Mouse (Mus musculus): ENCODE results near the gene Pkm. TPM values are rescaled to one million over a fixed set of nuclear protein-coding genes. Genes with fewer than 3 reads are reported as not detected.

The Pkm gene
- polyA plus RNA-seq, 1 experiment from 2014 or later: 1,376 TPM

GRCm38 (mm10) chr9:59663226-59663625 is 7.1 kb downstream of the Pkm start:
- 83% methylated on average over 7 of the region's 7 CpGs for WGBS
- no peak for DNase-seq (ENCODE audit: low spot score)

GRCm38 (mm10) chr9:59663957-59664356 is 7.8 kb downstream of the Pkm start:
- no peak overlapping the region for H3K9ac ChIP-seq (ENCODE audit: low read length)
- no peak for DNase-seq (ENCODE audit: low spot score)
- H3K27me3 ChIP-seq (replicated peaks; ENCODE audit: control insufficient read depth, insufficient read depth, low read length): no peaks in the 10 kb centered on the region
- peaks cover 31% of the 10 kb centered on the region for H3K4me1 ChIP-seq (ENCODE audit: control insufficient read depth, insufficient read depth, low read length)
- ATAC-seq: no peak
- no peak overlapping the region for H3K4me2 ChIP-seq (ENCODE audit: low read length)
- no peaks in the 10 kb centered on the region for H3K9me3 ChIP-seq (replicated peaks; ENCODE audit: control insufficient read depth, low read length)
- no peak overlapping the region for H3K4me3 ChIP-seq (ENCODE audit: low read depth, low read length)
- 62% methylated on average over 3 of the region's 3 CpGs for WGBS
- peaks cover 87% of the 10 kb centered on the region for H3K36me3 ChIP-seq (ENCODE audit: control insufficient read depth, insufficient read depth, low read length)
- H3K27ac ChIP-seq (ENCODE audit: low read depth, low read length): no peak overlapping the region

More at GRCm38 (mm10) chr9:59663226-59663625, 7.1 kb downstream of the Pkm start:
- Histone ChIP-seq H3K36me3 (ENCODE audit: control insufficient read depth, insufficient read depth, low read length) (peaks cover 79% of the 10 kb centered on the region), H3K27ac (ENCODE audit: low read depth, low read length) (no peak overlapping the region), H3K4me2 (ENCODE audit: low read length) (no peak overlapping the region), H3K27me3 (replicated peaks; ENCODE audit: control insufficient read depth, insufficient read depth, low read length) (no peaks in the 10 kb centered on the region), H3K9me3 (replicated peaks; ENCODE audit: control insufficient read depth, low read length) (no peaks in the 10 kb centered on the region), H3K4me1 (ENCODE audit: control insufficient read depth, insufficient read depth, low read length) (peaks cover 35% of the 10 kb centered on the region), H3K9ac (ENCODE audit: low read length) (no peak overlapping the region), H3K4me3 (ENCODE audit: low read depth, low read length) (no peak overlapping the region)
- ATAC-seq: no peak

- H3K9me3 ChIP-seq (replicated peaks; ENCODE audit: control insufficient read depth, low read length): no peaks in the 10 kb centered on the region
- peak; percentile 54 for DNase-seq (ENCODE audit: low spot score)
Observed at GRCm38 (mm10) chr9:59664664-59665256, 8.6 kb downstream of the Pkm start.

GRCm38 (mm10) chr9:59666016-59666415 is 9.8 kb downstream of the Pkm start:
- no peak overlapping the region for H3K4me2 ChIP-seq (ENCODE audit: low read length)
- no peak overlapping the region for H3K4me3 ChIP-seq (ENCODE audit: low read depth, low read length)
- ATAC-seq (no peak), DNase-seq (ENCODE audit: low spot score) (no peak)
- no peak overlapping the region for H3K9ac ChIP-seq (ENCODE audit: low read length)
- no peaks in the 10 kb centered on the region for H3K9me3 ChIP-seq (replicated peaks; ENCODE audit: control insufficient read depth, low read length)
- no peaks in the 10 kb centered on the region for H3K27me3 ChIP-seq (replicated peaks; ENCODE audit: control insufficient read depth, insufficient read depth, low read length)
- H3K27ac ChIP-seq (ENCODE audit: low read depth, low read length): no peak overlapping the region
- H3K36me3 ChIP-seq (ENCODE audit: control insufficient read depth, insufficient read depth, low read length): peaks cover 96% of the 10 kb centered on the region
- peaks cover 14% of the 10 kb centered on the region; the same call in 1 of the 2 replicates for H3K4me1 ChIP-seq (ENCODE audit: control insufficient read depth, insufficient read depth, low read length)
- 88% methylated on average over 8 of the region's 8 CpGs for WGBS

More at GRCm38 (mm10) chr9:59664664-59665256, 8.6 kb downstream of the Pkm start:
- Histone ChIP-seq H3K27ac (ENCODE audit: low read depth, low read length) (no peak overlapping the region), H3K4me1 (ENCODE audit: control insufficient read depth, insufficient read depth, low read length) (peaks cover 26% of the 10 kb centered on the region), H3K27me3 (replicated peaks; ENCODE audit: control insufficient read depth, insufficient read depth, low read length) (no peaks in the 10 kb centered on the region), H3K9ac (ENCODE audit: low read length) (no peak overlapping the region), H3K36me3 (ENCODE audit: control insufficient read depth, insufficient read depth, low read length) (peaks cover 94% of the 10 kb centered on the region), H3K4me2 (ENCODE audit: low read length) (no peak overlapping the region), H3K4me3 (ENCODE audit: low read depth, low read length) (no peak overlapping the region)
- ATAC-seq: no peak
- 44% methylated on average over 4 of the region's 4 CpGs for WGBS

- WGBS: 79% methylated on average over 1 of the region's 1 CpGs
- DNase-seq (ENCODE audit: low spot score) (no peak), ATAC-seq (no peak)
- Histone ChIP-seq H3K27ac (ENCODE audit: low read depth, low read length) (no peak overlapping the region; the same call in 1 of the 2 replicates), H3K27me3 (replicated peaks; ENCODE audit: control insufficient read depth, insufficient read depth, low read length) (no peaks in the 10 kb centered on the region), H3K9ac (ENCODE audit: low read length) (no peak overlapping the region), H3K9me3 (replicated peaks; ENCODE audit: control insufficient read depth, low read length) (no peaks in the 10 kb centered on the region), H3K4me3 (ENCODE audit: low read depth, low read length) (no peak overlapping the region), H3K4me2 (ENCODE audit: low read length) (no peak overlapping the region), H3K4me1 (ENCODE audit: control insufficient read depth, insufficient read depth, low read length) (peaks cover 7% of the 10 kb centered on the region; the same call in 1 of the 2 replicates), H3K36me3 (ENCODE audit: control insufficient read depth, insufficient read depth, low read length) (peaks cover 96% of the 10 kb centered on the region)
Observed at GRCm38 (mm10) chr9:59666813-59667212, 10.6 kb downstream of the Pkm start.

- DNase-seq (ENCODE audit: low spot score) (peak; percentile 52), ATAC-seq (no peak)
- Histone ChIP-seq H3K36me3 (ENCODE audit: control insufficient read depth, insufficient read depth, low read length) (peaks cover 96% of the 10 kb centered on the region), H3K27me3 (replicated peaks; ENCODE audit: control insufficient read depth, insufficient read depth, low read length) (no peaks in the 10 kb centered on the region), H3K4me3 (ENCODE audit: low read depth, low read length) (no peak overlapping the region), H3K4me2 (ENCODE audit: low read length) (no peak overlapping the region), H3K9ac (ENCODE audit: low read length) (no peak overlapping the region), H3K9me3 (replicated peaks; ENCODE audit: control insufficient read depth, low read length) (no peaks in the 10 kb centered on the region), H3K27ac (ENCODE audit: low read depth, low read length) (no peak overlapping the region; the same call in 1 of the 2 replicates), H3K4me1 (ENCODE audit: control insufficient read depth, insufficient read depth, low read length) (peaks cover 7% of the 10 kb centered on the region; the same call in 1 of the 2 replicates)
- 73% methylated on average over 4 of the region's 4 CpGs for WGBS
Observed at GRCm38 (mm10) chr9:59667250-59667649, 11.1 kb downstream of the Pkm start.

GRCm38 (mm10) chr9:59667904-59668303 is 11.7 kb downstream of the Pkm start:
- 91% methylated on average over 6 of the region's 6 CpGs for WGBS
- ATAC-seq (no peak), DNase-seq (ENCODE audit: low spot score) (no peak)
- Histone ChIP-seq H3K27me3 (replicated peaks; ENCODE audit: control insufficient read depth, insufficient read depth, low read length) (no peaks in the 10 kb centered on the region), H3K27ac (ENCODE audit: low read depth, low read length) (no peak overlapping the region), H3K4me2 (ENCODE audit: low read length) (no peak overlapping the region), H3K4me1 (ENCODE audit: control insufficient read depth, insufficient read depth, low read length) (peaks cover 7% of the 10 kb centered on the region; the same call in 1 of the 2 replicates), H3K4me3 (ENCODE audit: low read depth, low read length) (no peak overlapping the region), H3K36me3 (ENCODE audit: control insufficient read depth, insufficient read depth, low read length) (peaks cover 98% of the 10 kb centered on the region), H3K9ac (ENCODE audit: low read length) (no peak overlapping the region), H3K9me3 (replicated peaks; ENCODE audit: control insufficient read depth, low read length) (no peaks in the 10 kb centered on the region)

- Histone ChIP-seq H3K4me3 (ENCODE audit: low read depth, low read length) (no peak overlapping the region), H3K9me3 (replicated peaks; ENCODE audit: control insufficient read depth, low read length) (no peaks in the 10 kb centered on the region), H3K27ac (ENCODE audit: low read depth, low read length) (no peak overlapping the region), H3K27me3 (replicated peaks; ENCODE audit: control insufficient read depth, insufficient read depth, low read length) (no peaks in the 10 kb centered on the region), H3K4me1 (ENCODE audit: control insufficient read depth, insufficient read depth, low read length) (peaks cover 7% of the 10 kb centered on the region; the same call in 1 of the 2 replicates), H3K9ac (ENCODE audit: low read length) (no peak overlapping the region), H3K4me2 (ENCODE audit: low read length) (no peak overlapping the region), H3K36me3 (ENCODE audit: control insufficient read depth, insufficient read depth, low read length) (peaks cover 98% of the 10 kb centered on the region)
- WGBS: 68% methylated on average over 7 of the region's 7 CpGs
- no peak for ATAC-seq
- DNase-seq (ENCODE audit: low spot score): no peak
Observed at GRCm38 (mm10) chr9:59668473-59668872, 12.3 kb downstream of the Pkm start.

- no peak overlapping the region for H3K27ac ChIP-seq (ENCODE audit: low read depth, low read length)
- H3K36me3 ChIP-seq (ENCODE audit: control insufficient read depth, insufficient read depth, low read length): peaks cover 97% of the 10 kb centered on the region
- H3K4me3 ChIP-seq (ENCODE audit: low read depth, low read length): no peak overlapping the region
- no peak overlapping the region for H3K4me2 ChIP-seq (ENCODE audit: low read length)
- H3K27me3 ChIP-seq (replicated peaks; ENCODE audit: control insufficient read depth, insufficient read depth, low read length): no peaks in the 10 kb centered on the region
- ATAC-seq (no peak), DNase-seq (ENCODE audit: low spot score) (peak; percentile 30)
- 81% methylated on average over 4 of the region's 4 CpGs for WGBS
- peaks cover 5% of the 10 kb centered on the region; the same call in 1 of the 2 replicates for H3K4me1 ChIP-seq (ENCODE audit: control insufficient read depth, insufficient read depth, low read length)
- no peaks in the 10 kb centered on the region for H3K9me3 ChIP-seq (replicated peaks; ENCODE audit: control insufficient read depth, low read length)
- H3K9ac ChIP-seq (ENCODE audit: low read length): no peak overlapping the region
Observed at GRCm38 (mm10) chr9:59669172-59669571, 13.0 kb downstream of the Pkm start.

Measured in forebrain, embryonic 14.5 days (tissue).